Comparison of ENCODE assay signal across 17 mouse cellular contexts in the genomic region with DNA sequence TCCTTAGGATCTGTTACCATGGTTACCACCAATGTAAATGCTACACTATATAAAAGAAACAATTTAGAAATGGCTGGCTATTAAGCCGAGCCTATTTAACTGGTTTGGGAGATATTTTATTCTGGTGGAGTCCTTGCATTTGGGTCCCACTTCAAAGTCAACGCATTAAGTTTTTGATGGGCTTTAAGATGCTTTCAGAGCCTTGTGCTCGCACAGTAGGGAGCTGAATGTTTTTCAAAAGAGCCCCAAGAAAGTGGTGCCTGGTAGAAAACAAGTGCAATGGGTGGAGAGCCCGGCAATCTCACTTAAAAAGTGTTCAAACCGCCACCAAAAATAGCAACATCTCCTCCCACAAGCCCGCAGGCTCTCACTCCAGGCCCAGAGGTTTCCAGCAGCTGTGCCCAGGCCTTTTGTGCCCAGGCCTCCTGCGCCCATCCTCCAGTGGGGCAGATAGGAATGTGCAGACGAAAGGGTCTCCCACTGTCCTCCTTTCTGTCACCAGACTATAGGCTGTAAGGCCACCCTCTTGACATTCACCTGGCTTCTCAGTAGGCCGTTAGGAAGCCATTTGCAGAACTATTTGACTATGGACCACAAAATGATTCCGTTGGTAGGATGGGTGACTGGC.
"Had no signal": no experiment of that assay in that cellular context is flagged by ENCODE, and none has a peak within 500 bp of the region (broad histone marks: within the 10 kb centered on the region; RNA-seq: fewer than 3 reads in every experiment).

No protein-coding gene starts in this region.

- H3K9ac ChIP-seq: kidney, embryonic 15.5 days; liver, embryonic 13.5 days; lung, embryonic 14.5 days; midbrain, embryonic 12.5 days; midbrain, embryonic 15.5 days; neural tube, embryonic 13.5 days had no signal

- DNase-seq: kidney, adult 8-10 months; kidney, postnatal 10 days; kidney, postnatal 36 days; layer of hippocampus, postnatal 36 days; liver, embryonic 13.5 days; lung, embryonic 14.5 days; right cerebral cortex, adult 18-20 months; right cerebral cortex, postnatal 14 days; right cerebral cortex, postnatal 4 days; thymus, postnatal 36 days had no signal

- H3K27me3 ChIP-seq: midbrain, embryonic 15.5 days had no signal

- ATAC-seq: lung, postnatal 0 days; midbrain, embryonic 15.5 days had no signal

- H3K4me1 ChIP-seq: midbrain, embryonic 15.5 days had no signal

- H3K27ac ChIP-seq: kidney, embryonic 15.5 days; left cerebral cortex, adult 2 months; liver, embryonic 13.5 days; macrophage; midbrain, embryonic 12.5 days; midbrain, embryonic 15.5 days; neural tube, embryonic 13.5 days had no signal

- H3K4me2 ChIP-seq: kidney, embryonic 15.5 days; liver, embryonic 13.5 days; lung, embryonic 14.5 days; midbrain, embryonic 12.5 days; midbrain, embryonic 15.5 days; neural tube, embryonic 13.5 days had no signal

- H3K4me3 ChIP-seq: kidney, embryonic 15.5 days; left cerebral cortex, adult 2 months; liver, embryonic 13.5 days; midbrain, embryonic 12.5 days; midbrain, embryonic 15.5 days; neural tube, embryonic 13.5 days had no signal

- H3K9me3 ChIP-seq: kidney, embryonic 15.5 days; liver, embryonic 13.5 days; midbrain, embryonic 12.5 days; midbrain, embryonic 15.5 days; neural tube, embryonic 13.5 days had no signal

- H3K36me3 ChIP-seq: kidney, embryonic 15.5 days; liver, embryonic 13.5 days; midbrain, embryonic 12.5 days; midbrain, embryonic 15.5 days; neural tube, embryonic 13.5 days had no signal
